Mouse (Mus musculus) hindbrain, embryonic 15.5 days (tissue): ENCODE measurements around the gene Spata4. TPM values are rescaled to one million over a fixed set of nuclear protein-coding genes. Genes with fewer than 3 reads are reported as not detected.
"Not testable (repeated sequence)": the region's sequence is repeated elsewhere in the genome, so short reads cannot be mapped to it uniquely, and the experiment has no call there.

Source experiments
- ATAC-seq: fragments of 200-750 bp; cut with Nextera tagmentation; 2 replicates; pipeline ENCODE4 v1.8.0; 2017; ENCODE audit warnings: low read depth, moderate number of reproducible peaks, moderate TSS enrichment; ENCODE audit not compliant: low FRiP score
- H3K27ac ChIP-seq: fragments of 300-500 bp; sonication (generic); replicated peaks from 2 replicates; pipeline ENCODE4 v1.5.1; 2015; ENCODE audit warnings: mild to moderate bottlenecking, inconsistent platforms
- H3K27me3 ChIP-seq: fragments of 300-500 bp; sonication (generic); 2 replicates; pipeline ENCODE4 v1.6.1; 2015; ENCODE audit warnings: control low read depth, inconsistent platforms
- H3K36me3 ChIP-seq: fragments of 300-500 bp; sonication (generic); 2 replicates; pipeline ENCODE4 v1.6.1; 2015; ENCODE audit warnings: control low read depth, inconsistent platforms
- H3K4me1 ChIP-seq: fragments of 300-500 bp; sonication (generic); replicated peaks from 2 replicates; pipeline ENCODE4 v1.6.1; 2015; ENCODE audit warnings: control low read depth, inconsistent platforms
- H3K4me2 ChIP-seq: fragments of 300-500 bp; sonication (generic); 2 replicates; pipeline ENCODE4 v1.6.1; 2015; ENCODE audit warnings: moderate library complexity, mild to moderate bottlenecking, inconsistent platforms
- H3K4me3 ChIP-seq: fragments of 300-500 bp; sonication (generic); 2 replicates; pipeline ENCODE4 v1.5.1; 2015; ENCODE audit warnings: mild to moderate bottlenecking, inconsistent platforms
- H3K9ac ChIP-seq: fragments of 300-500 bp; sonication (generic); 2 replicates; pipeline ENCODE4 v1.6.1; 2015; ENCODE audit warnings: inconsistent platforms
- H3K9me3 ChIP-seq: fragments of 300-500 bp; sonication (generic); 2 replicates; pipeline ENCODE4 v1.6.1; 2016; ENCODE audit warnings: control low read depth, inconsistent platforms
- WGBS: fragments of 180-500 bp; shearing (Covaris S2); methylation state at CpG from one replicate; pipeline ENCODE4 v1.1.7; 2015; 5-methylcytosine and 5-hydroxymethylcytosine counted together
- polyA plus RNA-seq: library from polyadenylated mRNA; unstranded; fragments of >200 nt; fragmentation: Nextera tagmentation; extraction: Ambion mirVana; gene quantifications from 2 replicates; pipeline ENCODE4 v1.2.1, GENCODE M21; 2015

Gene Spata4
- polyA plus RNA-seq, 1 experiment from 2014 or later: not detected

- Histone ChIP-seq H3K36me3 (no peaks in the 10 kb centered on the region), H3K4me1 (peaks cover 13% of the 10 kb centered on the region), H3K27me3 (no peaks in the 10 kb centered on the region), H3K9me3 (no peaks in the 10 kb centered on the region), H3K4me2 (no peak overlapping the region), H3K9ac (no peak overlapping the region), H3K4me3 (no peak overlapping the region), H3K27ac (no peak overlapping the region)
- 88% methylated on average over 2 of the region's 2 CpGs for WGBS
- ATAC-seq: no peak
Measured at GRCm38 (mm10) chr8:54597386-54597785, 3.2 kb upstream of the Spata4 start.

- no peak overlapping the region for H3K27ac ChIP-seq
- no peaks in the 10 kb centered on the region for H3K9me3 ChIP-seq
- H3K4me2 ChIP-seq: no peak overlapping the region
- H3K27me3 ChIP-seq: no peaks in the 10 kb centered on the region
- no peaks in the 10 kb centered on the region for H3K36me3 ChIP-seq
- WGBS: 85% methylated on average over 4 of the region's 4 CpGs
- peaks cover 8% of the 10 kb centered on the region for H3K4me1 ChIP-seq
- ATAC-seq: no peak
- H3K4me3 ChIP-seq: no peak overlapping the region
- H3K9ac ChIP-seq: no peak overlapping the region
Measured at GRCm38 (mm10) chr8:54603440-54603839, 2.9 kb downstream of the Spata4 start.

- no peak overlapping the region for H3K4me3 ChIP-seq
- no peaks in the 10 kb centered on the region for H3K36me3 ChIP-seq
- H3K9me3 ChIP-seq: no peaks in the 10 kb centered on the region
- no peak overlapping the region for H3K9ac ChIP-seq
- ATAC-seq: no peak
- WGBS: 82% methylated on average over 2 of the region's 2 CpGs
- no peak overlapping the region for H3K4me2 ChIP-seq
- no peaks in the 10 kb centered on the region for H3K4me1 ChIP-seq
- H3K27me3 ChIP-seq: no peaks in the 10 kb centered on the region
- no peak overlapping the region for H3K27ac ChIP-seq
Measured at GRCm38 (mm10) chr8:54609336-54609735, 8.8 kb downstream of the Spata4 start.

- no peak for ATAC-seq
Measured at GRCm38 (mm10) chr8:54610238-54610637, 9.7 kb downstream of the Spata4 start.

GRCm38 (mm10) chr8:54616710-54617109, 16.1 kb downstream of the Spata4 start:
- H3K4me1 ChIP-seq, H3K9ac ChIP-seq, ATAC-seq: not testable (repeated sequence)

More at GRCm38 (mm10) chr8:54610238-54610637, 9.7 kb downstream of the Spata4 start:
- WGBS: 75% methylated on average over 4 of the region's 4 CpGs
- Histone ChIP-seq H3K27ac (no peak overlapping the region), H3K4me1 (no peaks in the 10 kb centered on the region), H3K27me3 (no peaks in the 10 kb centered on the region), H3K4me3 (no peak overlapping the region), H3K9me3 (no peaks in the 10 kb centered on the region), H3K9ac (no peak overlapping the region), H3K36me3 (no peaks in the 10 kb centered on the region), H3K4me2 (no peak overlapping the region)

GRCm38 (mm10) chr8:54638634-54639033, 38.1 kb downstream of the Spata4 start:
- H3K27me3 ChIP-seq: no peaks in the 10 kb centered on the region
- no peaks in the 10 kb centered on the region for H3K9me3 ChIP-seq
- H3K4me2 ChIP-seq: no peak overlapping the region
- H3K9ac ChIP-seq: no peak overlapping the region
- no peaks in the 10 kb centered on the region for H3K36me3 ChIP-seq
- no peak for ATAC-seq
- H3K4me1 ChIP-seq: no peaks in the 10 kb centered on the region
- H3K4me3 ChIP-seq: no peak overlapping the region
- 44% methylated on average over 4 of the region's 4 CpGs for WGBS
- H3K27ac ChIP-seq: no peak overlapping the region

More at GRCm38 (mm10) chr8:54616710-54617109, 16.1 kb downstream of the Spata4 start:
- not testable (repeated sequence) for H3K27ac ChIP-seq, H3K27me3 ChIP-seq, H3K9me3 ChIP-seq, H3K4me2 ChIP-seq, H3K4me3 ChIP-seq, H3K36me3 ChIP-seq
- WGBS: 92% methylated on average over 17 of the region's 17 CpGs

Other genes starting within 250 kb of the Spata4 start
- 6.0 and 6.4 TPM in 2 replicates for gene Asb5, start 71.2 kb upstream of the Spata4 start, polyA plus RNA-seq
- 45.7 TPM in 2 replicates for gene Spcs3, start 70.8 kb upstream of the Spata4 start, polyA plus RNA-seq